Mouse (Mus musculus) midbrain, embryonic 15.5 days (tissue): ENCODE results near the gene Tbc1d9b. TPM values are rescaled to one million over a fixed set of nuclear protein-coding genes. Genes with fewer than 3 reads are reported as not detected.
"Not testable (repeated sequence)": the region's sequence is repeated elsewhere in the genome, so short reads cannot be mapped to it uniquely, and the experiment has no call there.

Source experiments
- ATAC-seq: fragments of 200-750 bp; cut with Nextera tagmentation; replicated peaks from 2 replicates; pipeline ENCODE4 v1.8.0; 2017; ENCODE audit warnings: moderate TSS enrichment
- H3K27ac ChIP-seq: fragments of 300-500 bp; sonication (generic); 2 replicates; pipeline ENCODE4 v1.5.1; 2015; ENCODE audit warnings: mild to moderate bottlenecking, inconsistent platforms
- H3K27me3 ChIP-seq: fragments of 300-500 bp; sonication (generic); replicated peaks from 2 replicates; pipeline ENCODE4 v1.6.1; 2015; ENCODE audit warnings: inconsistent platforms
- H3K36me3 ChIP-seq: fragments of 300-500 bp; sonication (generic); replicated peaks from 2 replicates; pipeline ENCODE4 v1.6.1; 2015; ENCODE audit warnings: inconsistent platforms
- H3K4me1 ChIP-seq: fragments of 300-500 bp; sonication (generic); 2 replicates; pipeline ENCODE4 v1.6.1; 2015; ENCODE audit warnings: inconsistent platforms
- H3K4me2 ChIP-seq: fragments of 300-500 bp; sonication (generic); 2 replicates; pipeline ENCODE4 v1.6.1; 2015; ENCODE audit warnings: inconsistent platforms, mild to moderate bottlenecking, moderate library complexity
- H3K4me3 ChIP-seq: fragments of 300-500 bp; sonication (generic); 2 replicates; pipeline ENCODE4 v1.5.1; 2015; ENCODE audit warnings: mild to moderate bottlenecking, inconsistent platforms
- H3K9ac ChIP-seq: fragments of 300-500 bp; sonication (generic); 2 replicates; pipeline ENCODE4 v1.6.1; 2015; ENCODE audit warnings: mild to moderate bottlenecking, inconsistent platforms
- H3K9me3 ChIP-seq: fragments of 300-500 bp; sonication (generic); 2 replicates; pipeline ENCODE4 v1.6.1; 2016; ENCODE audit warnings: inconsistent platforms
- WGBS: fragments of 180-500 bp; shearing (Covaris S2); methylation state at CpG from one replicate; pipeline ENCODE4 v1.1.7; 2015; ENCODE audit warnings: mixed read lengths; 5-methylcytosine and 5-hydroxymethylcytosine counted together
- polyA plus RNA-seq: library from polyadenylated mRNA; unstranded; fragments of >200 nt; fragmentation: Nextera tagmentation; extraction: Ambion mirVana; gene quantifications from 2 replicates; pipeline ENCODE4 v1.2.1, GENCODE M21; 2015

The Tbc1d9b gene
- polyA plus RNA-seq = 42.8 and 43.2 TPM in 2 replicates

- H3K4me1 ChIP-seq = peaks cover 17% of the 10 kb centered on the region
- peak; percentile 94 for ATAC-seq
- peaks cover 2% of the 10 kb centered on the region for H3K36me3 ChIP-seq
- under 1% methylated on average over 77 of the region's 77 CpGs for WGBS
- H3K4me2 ChIP-seq = peak within 1 kb of the TSS; percentile 81
- H3K27ac ChIP-seq = peak within 1 kb of the TSS; percentile 93
- no peaks in the 10 kb centered on the region for H3K9me3 ChIP-seq
- H3K9ac ChIP-seq = peak within 1 kb of the TSS; percentile 98
- no peaks in the 10 kb centered on the region for H3K27me3 ChIP-seq
- H3K4me3 ChIP-seq = peak within 1 kb of the TSS; percentile 95
These were observed at the start of gene Tbc1d9b for GRCm38 (mm10) chr11:50130811-50131766. Tbc1d9b (plus strand) TSS chr11:50131396.

GRCm38 (mm10) chr11:50086211-50086610, 45.0 kb upstream of the Tbc1d9b start:
- H3K9ac ChIP-seq = no peak overlapping the region
- ATAC-seq = no peak
- WGBS = 89% methylated on average over 3 of the region's 3 CpGs
- H3K4me1 ChIP-seq = peaks cover 18% of the 10 kb centered on the region
- H3K36me3 ChIP-seq = peaks cover 17% of the 10 kb centered on the region
- no peak overlapping the region for H3K27ac ChIP-seq
- no peaks in the 10 kb centered on the region for H3K9me3 ChIP-seq
- no peaks in the 10 kb centered on the region for H3K27me3 ChIP-seq
- H3K4me3 ChIP-seq = no peak overlapping the region
- no peak overlapping the region for H3K4me2 ChIP-seq

DNA sequence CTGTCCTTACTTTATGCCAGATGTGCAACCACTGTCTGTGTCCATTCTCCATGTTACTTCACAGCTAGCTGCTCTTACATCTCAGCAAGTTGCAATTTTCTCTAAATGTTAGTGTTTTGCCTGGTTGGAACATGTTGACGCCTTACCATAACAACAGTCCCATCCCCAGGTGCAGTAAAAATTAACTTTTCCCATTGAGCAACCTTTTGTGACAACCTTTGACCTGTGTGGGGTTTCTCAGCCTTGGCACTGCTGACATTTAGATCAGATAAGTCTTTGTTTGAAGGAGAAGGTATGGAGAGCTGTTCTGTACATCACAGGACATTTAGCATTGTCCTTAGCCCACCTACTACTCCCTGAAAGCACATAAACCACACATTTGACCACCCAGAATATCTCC, 41.4 kb upstream of the Tbc1d9b start:
- Histone ChIP-seq H3K4me3 (no peak overlapping the region), H3K27me3 (no peaks in the 10 kb centered on the region), H3K9me3 (no peaks in the 10 kb centered on the region), H3K9ac (no peak overlapping the region), H3K27ac (peak overlapping the region; percentile 1; the same call in 1 of the 2 replicates), H3K4me1 (peaks cover 22% of the 10 kb centered on the region), H3K36me3 (peaks cover 20% of the 10 kb centered on the region), H3K4me2 (no peak overlapping the region)
- no peak for ATAC-seq
- 90% methylated on average over 1 of the region's 1 CpGs for WGBS

GRCm38 (mm10) chr11:50090982-50091675, 40.1 kb upstream of the Tbc1d9b start:
- peaks cover 29% of the 10 kb centered on the region for H3K36me3 ChIP-seq
- ATAC-seq = no peak
- H3K27ac ChIP-seq = no peak overlapping the region

DNA sequence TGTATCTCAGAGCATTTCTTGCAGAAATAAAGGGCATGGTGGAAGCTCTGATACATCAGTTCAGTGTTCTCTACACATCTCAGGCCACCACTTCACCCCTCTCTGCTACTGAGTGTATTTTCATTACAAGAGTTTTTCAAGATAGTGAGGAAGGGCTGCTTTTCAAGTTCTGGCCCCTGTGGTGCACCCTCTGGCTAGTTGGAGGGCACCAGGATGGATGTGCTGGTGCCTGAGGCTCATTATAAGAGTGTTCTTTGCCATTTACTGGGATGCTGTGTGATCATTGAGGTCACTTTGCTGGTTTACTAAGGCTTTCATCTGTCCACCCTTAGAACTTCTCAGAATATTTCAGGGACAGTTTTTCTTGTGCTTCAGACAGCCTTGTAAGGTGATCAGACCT, 39.5 kb upstream of the Tbc1d9b start:
- Histone ChIP-seq H3K9ac (no peak overlapping the region), H3K27ac (no peak overlapping the region), H3K27me3 (no peaks in the 10 kb centered on the region), H3K36me3 (peaks cover 33% of the 10 kb centered on the region), H3K4me1 (peaks cover 17% of the 10 kb centered on the region), H3K4me3 (no peak overlapping the region), H3K4me2 (no peak overlapping the region), H3K9me3 (no peaks in the 10 kb centered on the region)
- 0 out of 2 replicates have a peak, but pooled peaks have one; percentile 30 for ATAC-seq

More at GRCm38 (mm10) chr11:50090982-50091675, 40.1 kb upstream of the Tbc1d9b start:
- WGBS = 37% methylated on average over 5 of the region's 5 CpGs
- Histone ChIP-seq H3K4me1 (peaks cover 17% of the 10 kb centered on the region), H3K4me2 (no peak overlapping the region), H3K9me3 (no peaks in the 10 kb centered on the region), H3K4me3 (no peak overlapping the region), H3K27me3 (no peaks in the 10 kb centered on the region), H3K9ac (no peak overlapping the region)

DNA sequence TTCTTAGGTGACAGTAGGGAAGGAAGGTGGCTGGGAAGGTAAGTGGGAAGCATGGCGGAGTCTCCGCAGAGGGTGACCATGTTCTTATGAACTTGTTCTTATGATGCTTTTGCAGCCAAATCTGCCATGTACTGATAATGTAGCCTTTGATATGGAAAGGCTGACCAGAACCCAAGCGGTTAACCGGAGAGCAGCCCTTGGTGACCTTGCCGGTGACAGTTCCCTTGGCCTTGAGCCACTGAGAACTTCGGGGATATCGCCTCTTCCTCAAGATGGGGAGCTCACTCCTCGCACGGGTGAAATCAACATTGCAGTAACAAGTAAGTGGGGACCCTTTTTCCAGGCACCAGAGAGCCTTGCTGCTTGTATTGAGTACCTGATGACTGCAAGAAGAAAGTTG, 35.5 kb upstream of the Tbc1d9b start:
- Histone ChIP-seq H3K36me3 (peaks cover 26% of the 10 kb centered on the region; the same call in 1 of the 2 replicates), H3K27me3 (no peaks in the 10 kb centered on the region), H3K27ac (no peak overlapping the region), H3K9me3 (no peaks in the 10 kb centered on the region), H3K4me3 (no peak overlapping the region), H3K4me1 (peaks cover 11% of the 10 kb centered on the region), H3K9ac (no peak overlapping the region), H3K4me2 (no peak overlapping the region)
- no peak for ATAC-seq
- WGBS = 93% methylated on average over 9 of the region's 9 CpGs

DNA sequence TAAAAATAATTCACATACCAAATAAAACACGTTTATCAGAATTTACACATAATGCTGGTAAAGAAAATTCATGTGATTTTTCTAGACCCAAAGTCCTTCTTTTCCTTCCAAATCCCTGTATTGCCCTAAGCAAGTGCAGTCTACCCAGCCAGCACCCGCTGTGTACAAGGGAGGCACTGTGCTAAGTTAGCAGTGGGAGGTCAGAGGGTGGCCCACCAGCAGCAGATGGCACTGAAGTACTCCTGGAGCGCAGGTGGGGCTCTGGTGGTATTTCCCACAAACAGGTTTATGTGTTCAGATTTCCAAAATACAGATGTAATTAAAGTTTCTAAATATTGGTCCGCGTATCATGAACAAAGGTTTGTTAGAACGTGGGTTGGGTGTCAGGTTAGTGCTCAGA, 34.1 kb upstream of the Tbc1d9b start:
- peaks cover 26% of the 10 kb centered on the region; the same call in 1 of the 2 replicates for H3K36me3 ChIP-seq

DNA sequence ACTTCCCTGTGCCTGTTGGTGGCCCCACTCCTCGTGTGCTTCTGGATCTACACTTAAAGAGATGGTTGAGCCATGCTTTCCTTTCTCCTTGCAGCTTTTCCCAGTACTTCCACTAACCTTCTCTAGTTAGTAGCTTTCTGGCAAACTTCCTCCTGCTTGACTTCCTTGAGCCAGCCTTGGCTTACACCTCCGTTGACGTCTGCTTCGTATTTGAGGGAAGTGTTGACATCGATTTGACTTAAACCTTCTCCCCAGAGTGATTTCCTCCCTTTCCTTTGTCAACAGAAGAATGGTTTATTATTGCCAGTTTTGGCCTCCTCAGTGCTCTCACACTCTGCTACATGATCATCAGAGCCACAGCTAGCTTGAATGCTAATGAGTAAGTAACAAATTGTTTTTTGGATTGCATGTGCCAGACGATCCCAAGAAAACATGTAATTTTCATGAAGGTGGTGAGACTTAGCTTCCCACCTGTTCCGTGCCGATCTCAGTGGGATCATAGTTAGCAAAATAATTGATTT, 32.2 kb upstream of the Tbc1d9b start:
- no peak overlapping the region for H3K4me3 ChIP-seq
- 0 out of 2 replicates have a peak, but pooled peaks cover 5% of the 10 kb centered on the region for H3K4me1 ChIP-seq
- no peak overlapping the region for H3K9ac ChIP-seq
- 0 out of 2 replicates have a peak overlapping the region, but pooled peaks have one; percentile 9 for H3K27ac ChIP-seq
- H3K4me2 ChIP-seq = no peak overlapping the region
- ATAC-seq = no peak
- H3K9me3 ChIP-seq = no peaks in the 10 kb centered on the region
- no peaks in the 10 kb centered on the region for H3K27me3 ChIP-seq
- 81% methylated on average over 8 of the region's 8 CpGs for WGBS
- peaks cover 26% of the 10 kb centered on the region; the same call in 1 of the 2 replicates for H3K36me3 ChIP-seq

More for the DNA sequence above, 34.1 kb upstream of the Tbc1d9b start:
- H3K9me3 ChIP-seq = no peaks in the 10 kb centered on the region
- no peak overlapping the region for H3K27ac ChIP-seq
- no peak for ATAC-seq
- 94% methylated on average over 6 of the region's 6 CpGs for whole genome bisulfite sequencing
- no peak overlapping the region for H3K4me3 ChIP-seq
- H3K27me3 ChIP-seq = no peaks in the 10 kb centered on the region
- H3K4me1 ChIP-seq = no peaks in the 10 kb centered on the region
- H3K4me2 ChIP-seq = no peak overlapping the region
- H3K9ac ChIP-seq = no peak overlapping the region

DNA sequence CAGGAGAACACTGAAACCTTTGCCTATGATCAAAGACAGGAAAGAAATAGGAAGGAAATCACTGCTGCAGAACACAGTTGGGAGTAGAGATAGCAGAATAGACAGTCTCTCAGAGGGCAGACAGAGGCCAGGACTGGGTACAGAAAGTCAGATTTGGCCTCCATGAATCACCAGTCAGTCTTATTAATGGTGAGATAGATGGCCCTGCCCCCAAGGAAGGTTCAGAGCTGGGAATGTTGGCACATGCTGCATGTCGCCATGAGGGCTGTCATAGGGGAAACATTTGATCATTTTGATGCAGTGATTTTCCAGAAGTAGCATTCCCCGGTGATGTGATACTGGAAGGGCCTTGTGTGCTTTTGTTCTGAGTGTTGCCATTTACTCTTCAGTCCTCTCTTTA, 31.5 kb upstream of the Tbc1d9b start:
- H3K4me1 ChIP-seq = 0 out of 2 replicates have a peak, but pooled peaks cover 5% of the 10 kb centered on the region
- 88% methylated on average over 2 of the region's 2 CpGs for WGBS
- no peak for ATAC-seq
- no peak overlapping the region for H3K4me3 ChIP-seq
- no peak overlapping the region for H3K4me2 ChIP-seq
- peaks cover 23% of the 10 kb centered on the region; the same call in 1 of the 2 replicates for H3K36me3 ChIP-seq
- H3K9ac ChIP-seq = no peak overlapping the region
- no peaks in the 10 kb centered on the region for H3K9me3 ChIP-seq
- H3K27ac ChIP-seq = no peak overlapping the region
- H3K27me3 ChIP-seq = no peaks in the 10 kb centered on the region

- Histone ChIP-seq H3K9ac (no peak overlapping the region), H3K4me3 (no peak overlapping the region), H3K27me3 (no peaks in the 10 kb centered on the region), H3K4me2 (no peak overlapping the region), H3K36me3 (peaks cover 18% of the 10 kb centered on the region; the same call in 1 of the 2 replicates), H3K9me3 (no peaks in the 10 kb centered on the region), H3K27ac (no peak overlapping the region), H3K4me1 (0 out of 2 replicates have a peak, but pooled peaks cover 5% of the 10 kb centered on the region)
- ATAC-seq = no peak
- 85% methylated on average over 2 of the region's 2 CpGs for WGBS
These were observed 30.5 kb upstream of the Tbc1d9b start for GRCm38 (mm10) chr11:50100548-50101307.

GRCm38 (mm10) chr11:50101962-50102361, 29.2 kb upstream of the Tbc1d9b start:
- not testable (repeated sequence) for H3K27me3 ChIP-seq, H3K9ac ChIP-seq, H3K4me3 ChIP-seq, H3K4me2 ChIP-seq, H3K9me3 ChIP-seq, H3K4me1 ChIP-seq, ATAC-seq, H3K27ac ChIP-seq
- WGBS = 96% methylated on average over 4 of the region's 4 CpGs
- H3K36me3 ChIP-seq = peaks cover 18% of the 10 kb centered on the region; the same call in 1 of the 2 replicates
